Mouse (Mus musculus) limb, embryonic 14.5 days (tissue): ENCODE results near the gene Scyl1. TPM values are rescaled to one million over a fixed set of nuclear protein-coding genes. Genes with fewer than 3 reads are reported as not detected.

Experiments
- ATAC-seq: fragments of 200-750 bp; cut with Nextera tagmentation; 2 replicates; pipeline ENCODE4 v1.8.0; 2017; ENCODE audit warnings: low read depth, moderate number of reproducible peaks, moderate TSS enrichment; ENCODE audit not compliant: low FRiP score
- DNase-seq: peaks from one replicate; pipeline ENCODE4 v3.0.0-alpha.2; 2015; ENCODE audit warnings: low spot score
- H3K27ac ChIP-seq: fragments of 300-500 bp; sonication (generic); replicated peaks from 2 replicates; pipeline ENCODE4 v1.5.1; 2014; ENCODE audit warnings: low read depth, mild to moderate bottlenecking, low read length, moderate library complexity, mixed read lengths
- H3K27me3 ChIP-seq: fragments of 300-500 bp; sonication (generic); 2 replicates; pipeline ENCODE4 v1.6.1; 2014; ENCODE audit warnings: low read length, mixed read lengths; ENCODE audit not compliant: control insufficient read depth, insufficient read depth
- H3K36me3 ChIP-seq: fragments of 300-500 bp; sonication (generic); 2 replicates; pipeline ENCODE4 v1.6.1; 2014; ENCODE audit warnings: mild to moderate bottlenecking, low read length, moderate library complexity, mixed read lengths; ENCODE audit not compliant: control insufficient read depth, insufficient read depth
- H3K4me1 ChIP-seq: fragments of 300-500 bp; sonication (generic); 2 replicates; pipeline ENCODE4 v1.6.1; 2014; ENCODE audit warnings: antibody characterized with exemption, low read length, mixed read lengths; ENCODE audit not compliant: control insufficient read depth, insufficient read depth
- H3K4me2 ChIP-seq: fragments of 300-500 bp; sonication (generic); replicated peaks from 2 replicates; pipeline ENCODE4 v1.6.1; 2014; ENCODE audit warnings: low read depth, mild to moderate bottlenecking, low read length, moderate library complexity; ENCODE audit not compliant: severe bottlenecking
- H3K4me3 ChIP-seq: fragments of 300-500 bp; sonication (generic); replicated peaks from 2 replicates; pipeline ENCODE4 v1.5.1; 2014; ENCODE audit warnings: low read length
- H3K9ac ChIP-seq: fragments of 300-500 bp; sonication (generic); 2 replicates; pipeline ENCODE4 v1.6.1; 2014; ENCODE audit warnings: mild to moderate bottlenecking, low read depth, low read length, moderate library complexity; ENCODE audit not compliant: severe bottlenecking
- H3K9me3 ChIP-seq: fragments of 300-500 bp; sonication (generic); 2 replicates; pipeline ENCODE4 v1.6.1; 2016; ENCODE audit warnings: low read length; ENCODE audit not compliant: control insufficient read depth
- POLR2A ChIP-seq: fragments of 200-500 bp; IDR thresholded peaks from 2 replicates; pipeline ENCODE4 v1.8.0; 2012; ENCODE audit warnings: inconsistent platforms, mild to moderate bottlenecking, moderate library complexity, borderline replicate concordance; ENCODE audit not compliant: insufficient read depth, insufficient read length; ENCODE audit errors: extremely low read depth
- WGBS: fragments of 180-500 bp; shearing (Covaris S2); extraction: QIAGEN DNeasy Blood & Tissue Kit; methylation state at CpG from one replicate; pipeline ENCODE4 v1.1.7; 2014; 5-methylcytosine and 5-hydroxymethylcytosine counted together
- polyA plus RNA-seq, 2 experiments: library from polyadenylated mRNA; depleted of rRNA in 1 of 2; stranded (reverse) in 1 of 2; unstranded in 1 of 2; fragments of >200 nt; fragmentation: Nextera tagmentation in 1 of 2; extraction: Ambion mirVana in 1 of 2; gene quantifications; 2 replicates each; pipeline versions ENCODE4 v1.2.1 to v1.2.3; 2012 to 2014

Gene Scyl1
- polyA plus RNA-seq, 2 experiments, result 81.1 to 152 TPM

DNA sequence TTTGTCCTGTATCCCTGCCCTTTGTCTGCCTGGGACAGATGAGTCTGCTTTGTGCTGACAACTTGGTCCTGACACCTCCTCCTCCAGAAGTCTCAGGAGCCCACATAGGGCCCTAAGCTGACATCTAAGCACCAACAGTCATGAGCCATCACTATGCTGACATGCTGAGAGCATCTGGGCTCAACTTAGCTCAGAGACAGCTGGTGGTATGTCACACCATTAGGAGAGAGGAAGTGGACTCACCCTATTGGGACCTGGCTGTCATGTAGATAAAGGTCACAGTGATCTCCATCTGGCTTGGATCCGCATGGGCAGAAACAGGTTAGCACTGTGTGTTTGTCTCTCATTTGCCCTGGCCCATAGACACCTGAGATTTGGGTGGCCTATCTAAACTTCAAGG lies 10.9 kb upstream of the Scyl1 start:
- H3K9me3 ChIP-seq, result no peaks in the 10 kb centered on the region
- no peak overlapping the region for H3K9ac ChIP-seq
- H3K4me2 ChIP-seq, result no peak overlapping the region
- DNase-seq, result no peak
- no peaks in the 10 kb centered on the region for H3K36me3 ChIP-seq
- ATAC-seq, result no peak
- WGBS, result 89% methylated on average over 1 of the region's 1 CpGs
- H3K4me1 ChIP-seq, result no peaks in the 10 kb centered on the region
- TF ChIP-seq POLR2A, result no peak
- no peaks in the 10 kb centered on the region for H3K27me3 ChIP-seq
- no peak overlapping the region for H3K27ac ChIP-seq
- H3K4me3 ChIP-seq, result no peak overlapping the region

DNA sequence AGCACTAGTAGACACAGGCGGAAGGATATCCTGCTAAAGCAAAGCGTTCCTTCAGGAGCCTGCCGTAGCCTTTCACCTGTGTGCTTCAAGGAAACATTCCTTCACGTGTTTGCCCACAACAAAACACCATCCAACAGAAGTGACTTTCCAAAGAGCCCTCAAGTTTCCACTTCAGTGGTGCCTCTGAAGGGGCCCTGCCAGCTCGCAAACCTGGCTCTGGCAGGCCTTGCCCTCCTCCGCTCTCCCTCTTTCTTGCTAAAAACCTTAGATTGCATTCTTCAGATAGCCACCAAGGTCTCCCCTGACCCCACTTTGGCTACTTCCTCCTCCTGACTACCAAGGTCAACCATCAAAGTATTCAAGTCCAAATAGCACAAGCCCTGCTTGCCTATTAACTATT lies 10.3 kb upstream of the Scyl1 start:
- DNase-seq, result no peak
- no peak for ATAC-seq
- no peaks in the 10 kb centered on the region for H3K4me1 ChIP-seq
- H3K4me2 ChIP-seq, result no peak overlapping the region
- H3K27ac ChIP-seq, result no peak overlapping the region
- H3K4me3 ChIP-seq, result no peak overlapping the region
- no peaks in the 10 kb centered on the region for H3K36me3 ChIP-seq
- H3K9me3 ChIP-seq, result no peaks in the 10 kb centered on the region
- H3K27me3 ChIP-seq, result no peaks in the 10 kb centered on the region
- no peak for TF ChIP-seq POLR2A
- H3K9ac ChIP-seq, result no peak overlapping the region
- 85% methylated on average over 6 of the region's 6 CpGs for WGBS

GRCm38 (mm10) chr19:5780203-5780602 lies 9.0 kb upstream of the Scyl1 start:
- H3K4me3 ChIP-seq, result no peak overlapping the region
- DNase-seq (peak; percentile 13), ATAC-seq (no peak)
- H3K36me3 ChIP-seq, result no peaks in the 10 kb centered on the region
- WGBS, result 57% methylated on average over 7 of the region's 7 CpGs
- H3K4me1 ChIP-seq, result no peaks in the 10 kb centered on the region
- no peak for TF ChIP-seq POLR2A
- H3K27me3 ChIP-seq, result no peaks in the 10 kb centered on the region
- no peak overlapping the region for H3K4me2 ChIP-seq
- no peak overlapping the region for H3K9ac ChIP-seq
- no peak overlapping the region for H3K27ac ChIP-seq
- no peaks in the 10 kb centered on the region for H3K9me3 ChIP-seq

- no peaks in the 10 kb centered on the region for H3K4me1 ChIP-seq
- H3K4me2 ChIP-seq, result no peak overlapping the region
- no peaks in the 10 kb centered on the region for H3K36me3 ChIP-seq
- no peaks in the 10 kb centered on the region for H3K27me3 ChIP-seq
- no peak for ATAC-seq
- no peak for DNase-seq
- no peak for TF ChIP-seq POLR2A
- H3K4me3 ChIP-seq, result no peak overlapping the region
- no peaks in the 10 kb centered on the region for H3K9me3 ChIP-seq
- 54% methylated on average over 8 of the region's 8 CpGs for WGBS
- H3K9ac ChIP-seq, result no peak overlapping the region
- no peak overlapping the region for H3K27ac ChIP-seq
These were observed 7.1 kb upstream of the Scyl1 start for GRCm38 (mm10) chr19:5778312-5778711.

- Histone ChIP-seq H3K27me3 (no peaks in the 10 kb centered on the region), H3K9me3 (no peaks in the 10 kb centered on the region), H3K36me3 (no peaks in the 10 kb centered on the region), H3K27ac (no peak overlapping the region), H3K9ac (no peak overlapping the region), H3K4me1 (no peaks in the 10 kb centered on the region), H3K4me2 (no peak overlapping the region), H3K4me3 (no peak overlapping the region)
- no peak for TF ChIP-seq POLR2A
- ATAC-seq (no peak), DNase-seq (no peak)
- WGBS, result 79% methylated on average over 9 of the region's 9 CpGs
These were observed 6.3 kb upstream of the Scyl1 start for GRCm38 (mm10) chr19:5777387-5778032.
